Mouse (Mus musculus) midbrain, embryonic 16.5 days (tissue): ENCODE results near the gene Zfp365. TPM values are rescaled to one million over a fixed set of nuclear protein-coding genes. Genes with fewer than 3 reads are reported as not detected.
A peak's percentile ranks its signal among the peaks of the same experiment; 100 is the strongest.

Experiments used
- ATAC-seq: fragments of 200-750 bp; cut with Nextera tagmentation; 2 replicates; pipeline ENCODE4 v1.8.0; 2017; ENCODE audit warnings: moderate TSS enrichment
- H3K27ac ChIP-seq: fragments of 300-500 bp; sonication (generic); 2 replicates; pipeline ENCODE4 v1.5.1; 2014; ENCODE audit warnings: mild to moderate bottlenecking, low read length, mixed read lengths
- H3K27me3 ChIP-seq: fragments of 300-500 bp; sonication (generic); 2 replicates; pipeline ENCODE4 v1.6.1; 2014; ENCODE audit warnings: low read depth, low read length, mixed read lengths; ENCODE audit not compliant: control insufficient read depth, insufficient read depth
- H3K36me3 ChIP-seq: fragments of 300-500 bp; sonication (generic); 2 replicates; pipeline ENCODE4 v1.6.1; 2014; ENCODE audit warnings: mild to moderate bottlenecking, low read length, moderate library complexity, mixed read lengths; ENCODE audit not compliant: control insufficient read depth, insufficient read depth
- H3K4me1 ChIP-seq: fragments of 300-500 bp; sonication (generic); 2 replicates; pipeline ENCODE4 v1.6.1; 2014; ENCODE audit warnings: mild to moderate bottlenecking, low read length, mixed read lengths; ENCODE audit not compliant: control insufficient read depth, insufficient read depth
- H3K4me2 ChIP-seq: fragments of 300-500 bp; sonication (generic); 2 replicates; pipeline ENCODE4 v1.6.1; 2014; ENCODE audit warnings: mild to moderate bottlenecking, low read length, mixed read lengths
- H3K4me3 ChIP-seq: fragments of 300-500 bp; sonication (generic); 2 replicates; pipeline ENCODE4 v1.5.1; 2014; ENCODE audit warnings: low read depth, mild to moderate bottlenecking, low read length, moderate library complexity, mixed read lengths
- H3K9ac ChIP-seq: fragments of 300-500 bp; sonication (generic); 2 replicates; pipeline ENCODE4 v1.6.1; 2014; ENCODE audit warnings: low read depth, low read length, mixed read lengths
- H3K9me3 ChIP-seq: fragments of 300-500 bp; sonication (generic); replicated peaks from 2 replicates; pipeline ENCODE4 v1.6.1; 2014; ENCODE audit warnings: mild to moderate bottlenecking, low read length, mixed read lengths; ENCODE audit not compliant: control insufficient read depth, poor library complexity, severe bottlenecking
- WGBS: fragments of 180-500 bp; shearing (Covaris S2); extraction: QIAGEN DNeasy Blood & Tissue Kit; methylation state at CpG from one replicate; pipeline ENCODE4 v1.1.7; 2014; 5-methylcytosine and 5-hydroxymethylcytosine counted together
- polyA plus RNA-seq: library from polyadenylated mRNA; unstranded; fragments of >200 nt; fragmentation: Nextera tagmentation; extraction: Ambion mirVana; gene quantifications from 2 replicates; pipeline ENCODE4 v1.2.1, GENCODE M21; 2015

Gene Zfp365
- 6.7 and 7.4 TPM in 2 replicates for polyA plus RNA-seq

DNA sequence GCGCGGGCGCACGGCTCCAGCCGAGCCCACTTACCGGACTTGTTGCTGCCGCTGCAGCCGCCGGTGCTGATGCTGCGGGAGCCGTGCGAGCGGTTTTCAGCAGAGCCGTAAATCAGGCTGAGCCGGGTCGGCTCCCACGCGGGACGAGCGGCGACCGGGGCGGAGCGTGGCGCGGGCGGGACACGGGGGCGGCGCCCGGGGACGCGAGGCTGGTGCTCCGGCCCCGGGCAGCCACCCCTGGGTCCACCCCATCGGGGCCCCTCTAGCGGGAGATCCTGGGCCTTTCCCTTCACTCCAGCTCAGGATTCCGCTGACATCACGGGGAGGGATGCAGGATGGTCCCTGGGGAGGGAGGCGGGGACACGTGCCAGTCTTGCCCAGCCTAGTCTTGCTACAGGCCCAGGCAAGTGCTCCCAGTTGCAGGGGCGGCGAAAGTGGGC is at the start of gene Zfp365:
Gene Zfp365 (minus strand): TSS at position 326 of the 440 bp plus-strand sequence.
- H3K9me3 ChIP-seq, result peaks cover 2% of the 10 kb centered on the region; the same call in 1 of the 2 replicates
- H3K27ac ChIP-seq, result peak within 1 kb of the TSS; percentile 73
- peak; percentile 95 for ATAC-seq
- H3K36me3 ChIP-seq, result 0 out of 2 replicates have a peak, but pooled peaks cover 6% of the 10 kb centered on the region
- H3K9ac ChIP-seq, result peak within 1 kb of the TSS; percentile 82
- peak within 1 kb of the TSS; percentile 72 for H3K4me3 ChIP-seq
- under 1% methylated on average over 43 of the region's 43 CpGs for WGBS
- peak within 1 kb of the TSS; percentile 80 for H3K4me2 ChIP-seq
- H3K27me3 ChIP-seq, result peaks cover 7% of the 10 kb centered on the region
- peaks cover 5% of the 10 kb centered on the region for H3K4me1 ChIP-seq

DNA sequence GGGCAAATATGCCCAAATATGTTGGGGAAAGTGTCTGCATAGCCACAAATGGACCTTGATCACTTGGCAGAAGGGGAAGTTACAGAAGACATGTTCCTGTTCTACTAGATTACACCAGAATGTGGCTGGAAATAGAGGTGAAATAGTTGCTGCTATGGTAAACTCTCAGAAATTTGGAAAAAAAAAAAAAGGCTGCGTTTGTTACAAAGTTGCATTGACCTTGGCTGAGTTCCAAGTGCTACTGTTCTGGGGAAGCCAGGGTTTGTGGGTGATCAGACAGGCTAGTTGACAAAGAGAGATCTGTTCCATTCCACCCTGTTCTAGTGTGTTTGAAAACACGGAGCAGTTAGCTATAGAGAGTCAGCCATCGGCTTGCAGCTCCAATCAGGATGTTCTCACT is 47.5 kb upstream of the Zfp365 start:
- no peak overlapping the region for H3K4me2 ChIP-seq
- no peak overlapping the region for H3K9ac ChIP-seq
- no peaks in the 10 kb centered on the region for H3K27me3 ChIP-seq
- no peaks in the 10 kb centered on the region; the same call in 1 of the 2 replicates for H3K4me1 ChIP-seq
- H3K9me3 ChIP-seq, result 0 out of 2 replicates have a peak, but pooled peaks cover 3% of the 10 kb centered on the region
- H3K4me3 ChIP-seq, result no peak overlapping the region
- no peak overlapping the region for H3K27ac ChIP-seq
- no peaks in the 10 kb centered on the region for H3K36me3 ChIP-seq
- WGBS, result 63% methylated on average over 3 of the region's 3 CpGs
- no peak for ATAC-seq

DNA sequence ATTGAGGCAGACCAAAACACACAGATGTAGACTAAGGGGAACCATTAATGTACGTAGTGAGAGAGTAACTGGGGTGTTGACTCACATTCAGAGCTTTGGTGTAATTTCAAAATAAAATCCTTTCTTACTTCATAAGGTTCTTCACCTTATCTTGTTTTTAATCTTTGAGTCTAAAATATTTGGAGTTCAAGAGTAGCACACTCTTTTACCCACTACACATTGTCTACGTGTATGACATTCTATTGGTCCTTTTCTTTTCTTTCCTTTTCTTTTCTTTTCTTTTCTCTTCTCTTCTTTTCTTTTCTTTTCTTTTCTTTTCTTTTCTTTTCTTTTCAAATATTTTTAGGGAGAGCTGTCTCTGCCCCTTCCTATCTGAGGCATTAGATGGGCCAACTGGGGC is 43.5 kb upstream of the Zfp365 start:
- no peaks in the 10 kb centered on the region for H3K4me1 ChIP-seq
- 93% methylated on average over 2 of the region's 2 CpGs for WGBS

DNA sequence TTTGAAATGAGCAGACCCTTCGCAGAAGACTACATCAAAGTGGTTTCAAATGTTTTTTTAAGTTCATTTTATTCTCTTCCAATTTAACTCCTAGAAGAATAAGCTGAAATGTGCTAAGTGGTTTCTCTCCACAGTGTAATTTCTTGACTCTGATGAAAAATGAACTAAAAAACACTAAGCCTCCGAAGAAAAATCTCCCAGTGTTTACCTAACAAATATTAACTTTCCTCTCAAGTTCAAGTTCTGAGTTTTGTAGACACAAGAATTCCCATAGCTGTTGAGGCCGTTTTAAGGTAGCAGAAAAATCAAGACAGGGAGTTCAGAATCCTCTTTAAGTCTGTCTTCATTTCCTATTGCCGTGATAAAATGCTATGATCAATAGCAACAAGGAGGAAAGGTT is 39.2 kb upstream of the Zfp365 start:
- ATAC-seq, result no peak
- H3K27me3 ChIP-seq, result no peaks in the 10 kb centered on the region
- H3K27ac ChIP-seq, result no peak overlapping the region
- H3K36me3 ChIP-seq, result no peaks in the 10 kb centered on the region
- no peak overlapping the region for H3K4me2 ChIP-seq
- H3K9ac ChIP-seq, result no peak overlapping the region
- H3K4me1 ChIP-seq, result no peaks in the 10 kb centered on the region
- WGBS, result 83% methylated on average over 4 of the region's 4 CpGs
- H3K4me3 ChIP-seq, result no peak overlapping the region
- no peaks in the 10 kb centered on the region for H3K9me3 ChIP-seq

More for the DNA sequence above, 43.5 kb upstream of the Zfp365 start:
- no peak overlapping the region for H3K9ac ChIP-seq
- H3K9me3 ChIP-seq, result 0 out of 2 replicates have a peak, but pooled peaks cover 3% of the 10 kb centered on the region
- H3K27ac ChIP-seq, result no peak overlapping the region
- H3K27me3 ChIP-seq, result no peaks in the 10 kb centered on the region
- no peak overlapping the region for H3K4me3 ChIP-seq
- H3K4me2 ChIP-seq, result no peak overlapping the region
- no peaks in the 10 kb centered on the region for H3K36me3 ChIP-seq
- ATAC-seq, result no peak

DNA sequence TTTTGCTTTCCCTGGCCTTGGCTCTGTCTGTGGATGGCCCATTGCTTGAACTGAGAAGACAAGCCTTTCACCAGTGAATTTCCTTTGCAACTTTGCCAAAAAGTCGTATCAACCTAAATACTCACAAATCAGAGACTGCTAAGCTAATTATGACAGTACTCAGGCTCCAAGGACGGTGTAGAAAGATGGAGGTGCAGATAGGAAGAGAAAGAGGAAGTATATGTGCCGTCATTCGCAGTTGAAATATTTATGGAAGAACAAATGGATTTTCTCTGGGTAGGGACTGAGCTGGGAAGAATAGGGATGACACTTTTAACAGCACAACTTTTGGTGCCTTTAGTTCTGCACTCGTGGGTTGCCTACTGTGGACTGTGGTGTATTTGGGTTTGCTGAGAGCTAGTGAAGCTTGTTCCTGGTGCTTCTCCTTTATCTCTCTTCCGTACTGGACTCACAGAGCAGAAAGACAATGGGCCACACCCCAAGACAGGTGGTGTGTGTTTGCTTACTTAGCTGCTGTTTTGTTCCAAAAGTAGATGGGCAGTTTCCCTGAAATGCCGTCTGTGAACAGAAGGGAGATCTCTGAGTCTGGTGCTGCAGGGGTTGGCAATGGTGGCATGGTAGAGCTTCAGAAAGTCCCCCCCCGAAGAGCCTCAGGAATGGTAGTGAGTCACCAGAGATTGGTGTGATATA is 37.7 kb upstream of the Zfp365 start:
- 83% methylated on average over 8 of the region's 8 CpGs for WGBS
- no peak for ATAC-seq
- H3K9me3 ChIP-seq, result no peaks in the 10 kb centered on the region

DNA sequence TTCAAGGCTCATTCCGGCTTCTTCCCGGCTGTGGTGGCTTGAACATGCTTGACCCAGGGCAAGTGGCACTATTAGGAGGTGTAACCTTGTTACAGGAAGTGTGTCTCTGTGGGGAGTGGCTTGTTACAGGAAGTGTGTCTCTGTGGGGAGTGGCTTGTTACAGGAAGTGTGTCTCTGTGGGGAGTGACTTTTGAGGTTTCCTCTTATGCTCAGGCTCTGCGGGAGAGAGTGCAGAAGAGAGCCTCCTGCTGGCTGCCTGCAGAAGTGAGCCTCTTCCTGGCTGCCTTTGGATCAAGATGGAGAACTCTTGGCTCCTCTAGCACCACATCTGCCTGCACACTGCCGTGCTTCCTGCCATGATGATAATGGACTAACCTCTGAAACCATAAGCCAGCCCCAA is 31.1 kb upstream of the Zfp365 start:
- H3K27me3 ChIP-seq, result no peaks in the 10 kb centered on the region
- no peaks in the 10 kb centered on the region for H3K36me3 ChIP-seq
- H3K9me3 ChIP-seq, result no peaks in the 10 kb centered on the region
- no peak overlapping the region for H3K4me2 ChIP-seq
- H3K4me3 ChIP-seq, result no peak overlapping the region
- ATAC-seq, result no peak
- H3K27ac ChIP-seq, result no peak overlapping the region
- WGBS, result 84% methylated on average over 4 of the region's 4 CpGs
- H3K4me1 ChIP-seq, result no peaks in the 10 kb centered on the region; the same call in 1 of the 2 replicates
- no peak overlapping the region for H3K9ac ChIP-seq

More for the DNA sequence above, 37.7 kb upstream of the Zfp365 start:
- Histone ChIP-seq H3K27me3 (no peaks in the 10 kb centered on the region), H3K27ac (no peak overlapping the region), H3K36me3 (no peaks in the 10 kb centered on the region), H3K9ac (no peak overlapping the region), H3K4me3 (no peak overlapping the region), H3K4me1 (no peaks in the 10 kb centered on the region), H3K4me2 (no peak overlapping the region)

DNA sequence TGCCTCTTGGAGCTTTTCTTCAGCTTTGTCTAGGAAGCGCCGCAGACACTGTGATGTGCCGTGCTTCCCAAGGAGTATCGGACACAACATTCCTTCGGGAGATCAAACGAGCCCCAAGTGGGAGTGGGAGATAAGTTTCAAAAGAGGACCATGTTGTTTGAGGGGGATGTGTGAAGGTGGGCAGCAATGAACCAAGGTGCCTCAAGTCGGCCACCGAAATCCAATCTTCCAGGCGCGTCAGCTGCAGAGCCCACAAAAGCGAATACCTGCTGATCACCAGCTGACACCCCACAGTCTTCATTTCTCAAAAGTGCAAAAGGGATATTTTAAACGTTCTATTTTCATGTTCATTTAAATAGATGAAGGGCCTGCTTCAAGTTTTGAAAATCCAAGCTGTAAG is 27.1 kb upstream of the Zfp365 start:
- Histone ChIP-seq H3K9me3 (no peaks in the 10 kb centered on the region), H3K9ac (no peak overlapping the region), H3K27me3 (no peaks in the 10 kb centered on the region), H3K36me3 (no peaks in the 10 kb centered on the region), H3K4me3 (no peak overlapping the region), H3K4me2 (no peak overlapping the region), H3K4me1 (no peaks in the 10 kb centered on the region; the same call in 1 of the 2 replicates), H3K27ac (no peak overlapping the region)
- WGBS, result 71% methylated on average over 12 of the region's 12 CpGs
- ATAC-seq, result no peak

DNA sequence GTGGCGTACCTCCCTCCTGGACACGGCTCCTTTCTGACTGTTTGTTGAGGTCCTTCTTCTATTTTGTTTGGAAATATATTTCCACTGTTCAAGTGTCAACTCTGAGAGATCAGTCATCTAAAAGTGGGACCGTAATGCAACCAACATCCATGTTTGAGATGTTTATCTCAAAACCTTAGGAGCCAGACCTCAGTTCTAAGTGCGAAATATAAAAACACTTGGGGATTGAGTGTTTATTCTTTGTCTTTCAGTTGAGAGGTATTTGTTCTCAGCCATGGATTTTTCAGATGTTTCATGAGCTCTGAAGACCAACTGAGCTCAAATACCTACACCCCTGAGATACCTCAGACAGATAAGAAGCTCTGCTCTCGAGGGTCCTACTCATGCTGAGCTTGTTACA is 25.3 kb upstream of the Zfp365 start:
- Histone ChIP-seq H3K27me3 (no peaks in the 10 kb centered on the region), H3K27ac (no peak overlapping the region), H3K4me3 (no peak overlapping the region), H3K4me1 (no peaks in the 10 kb centered on the region; the same call in 1 of the 2 replicates), H3K36me3 (no peaks in the 10 kb centered on the region), H3K9ac (no peak overlapping the region), H3K9me3 (no peaks in the 10 kb centered on the region), H3K4me2 (no peak overlapping the region)
- 83% methylated on average over 5 of the region's 5 CpGs for WGBS
- ATAC-seq, result no peak

DNA sequence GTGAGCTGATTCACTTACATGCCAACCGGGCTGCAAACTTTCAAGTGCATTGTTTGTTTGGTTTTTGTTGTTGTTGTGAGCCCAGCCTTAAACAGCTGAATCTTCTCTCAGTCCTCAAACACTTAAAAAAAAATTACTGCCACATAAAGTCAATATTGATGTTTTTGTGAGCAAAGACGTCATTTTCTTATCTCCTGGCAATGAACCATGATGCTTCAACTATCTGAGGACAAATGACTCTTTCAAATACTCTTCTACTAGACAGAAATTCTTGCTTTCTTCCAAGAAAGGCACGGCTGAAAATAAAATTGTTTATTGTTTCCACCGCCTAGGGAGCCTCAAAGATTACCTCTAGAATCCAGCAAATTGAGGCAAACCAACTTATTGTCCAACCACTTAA is 24.5 kb upstream of the Zfp365 start:
- no peak for ATAC-seq
- 75% methylated on average over 4 of the region's 4 CpGs for WGBS
- Histone ChIP-seq H3K9me3 (no peaks in the 10 kb centered on the region), H3K27ac (no peak overlapping the region), H3K36me3 (no peaks in the 10 kb centered on the region), H3K4me2 (no peak overlapping the region), H3K27me3 (no peaks in the 10 kb centered on the region), H3K4me1 (no peaks in the 10 kb centered on the region; the same call in 1 of the 2 replicates), H3K9ac (no peak overlapping the region), H3K4me3 (no peak overlapping the region)
